Mouse (Mus musculus) stomach, postnatal 0 days (tissue): ENCODE data around the gene Mmp9. TPM values are rescaled to one million over a fixed set of nuclear protein-coding genes. Genes with fewer than 3 reads are reported as not detected.
A peak's percentile ranks its signal among the peaks of the same experiment; 100 is the strongest.

Source experiments
- ATAC-seq: fragments of 200-750 bp; cut with Nextera tagmentation; 2 replicates; pipeline ENCODE4 v1.8.0; 2017; ENCODE audit not compliant: low FRiP score, low TSS enrichment
- DNase-seq: peaks from one replicate; pipeline ENCODE4 v3.0.0-alpha.2; 2016; ENCODE audit warnings: low spot score
- H3K27ac ChIP-seq: fragments of 300-500 bp; sonication (generic); replicated peaks from 2 replicates; pipeline ENCODE4 v1.5.1; 2014; ENCODE audit warnings: mild to moderate bottlenecking, control low read depth
- H3K27me3 ChIP-seq: fragments of 300-500 bp; sonication (generic); 2 replicates; pipeline ENCODE4 v1.6.1; 2014; ENCODE audit warnings: low read length; ENCODE audit not compliant: control insufficient read depth, insufficient read depth
- H3K36me3 ChIP-seq: fragments of 300-500 bp; sonication (generic); 2 replicates; pipeline ENCODE4 v1.6.1; 2014; ENCODE audit warnings: low read length, mixed read lengths; ENCODE audit not compliant: control insufficient read depth, insufficient read depth
- H3K4me1 ChIP-seq: fragments of 300-500 bp; sonication (generic); replicated peaks from 2 replicates; pipeline ENCODE4 v1.6.1; 2014; ENCODE audit warnings: antibody characterized with exemption; ENCODE audit not compliant: control insufficient read depth, insufficient read depth
- H3K4me2 ChIP-seq: fragments of 300-500 bp; sonication (generic); replicated peaks from 2 replicates; pipeline ENCODE4 v1.6.1; 2014; ENCODE audit warnings: low read depth, mild to moderate bottlenecking, control low read depth, moderate library complexity
- H3K4me3 ChIP-seq: fragments of 300-500 bp; sonication (generic); 2 replicates; pipeline ENCODE4 v1.5.1; 2014; ENCODE audit warnings: low read depth, low read length, control low read depth
- H3K9ac ChIP-seq: fragments of 300-500 bp; sonication (generic); 2 replicates; pipeline ENCODE4 v1.6.1; 2014; ENCODE audit warnings: mild to moderate bottlenecking, low read length, control low read depth, mixed read lengths
- H3K9me3 ChIP-seq: fragments of 300-500 bp; sonication (generic); 2 replicates; pipeline ENCODE4 v1.6.1; 2016; ENCODE audit warnings: low read length; ENCODE audit not compliant: control insufficient read depth
- CTCF ChIP-seq: IDR thresholded peaks from 2 replicates; pipeline ENCODE4 v1.5.1; 2016; ENCODE audit warnings: antibody characterized with exemption, low read depth, mild to moderate bottlenecking, moderate library complexity
- EP300 ChIP-seq: optimal IDR thresholded peaks from 2 replicates; pipeline ENCODE3; 2016; ENCODE audit warnings: antibody characterized with exemption
- WGBS: fragments of 180-500 bp; shearing (Covaris S2); extraction: QIAGEN DNeasy Blood & Tissue Kit; methylation state at CpG from one replicate; pipeline ENCODE4 v1.1.7; 2014; 5-methylcytosine and 5-hydroxymethylcytosine counted together
- polyA plus RNA-seq: library from polyadenylated mRNA; unstranded; fragments of >200 nt; fragmentation: Nextera tagmentation; extraction: Ambion mirVana; gene quantifications from 2 replicates; pipeline ENCODE4 v1.2.1, GENCODE M21; 2015

Mmp9 gene
- polyA plus RNA-seq, 1 experiment from 2014 or later = 0.87 TPM

GRCm38 (mm10) chr2:164972646-164973045 is 32.1 kb downstream of the Mmp9 start:
- no peak overlapping the region for H3K4me3 ChIP-seq
- no peak overlapping the region for H3K27ac ChIP-seq
- no peak overlapping the region for H3K9ac ChIP-seq
- no peak for ATAC-seq
- no peaks in the 10 kb centered on the region for H3K4me1 ChIP-seq
- peaks cover 27% of the 10 kb centered on the region for H3K27me3 ChIP-seq
- no peaks in the 10 kb centered on the region for H3K36me3 ChIP-seq
- no peaks in the 10 kb centered on the region for H3K9me3 ChIP-seq
- no peak for DNase-seq
- WGBS = 58% methylated on average over 5 of the region's 5 CpGs
- TF ChIP-seq EP300 = no peak
- TF ChIP-seq CTCF = no peak
- no peak overlapping the region for H3K4me2 ChIP-seq

DNA sequence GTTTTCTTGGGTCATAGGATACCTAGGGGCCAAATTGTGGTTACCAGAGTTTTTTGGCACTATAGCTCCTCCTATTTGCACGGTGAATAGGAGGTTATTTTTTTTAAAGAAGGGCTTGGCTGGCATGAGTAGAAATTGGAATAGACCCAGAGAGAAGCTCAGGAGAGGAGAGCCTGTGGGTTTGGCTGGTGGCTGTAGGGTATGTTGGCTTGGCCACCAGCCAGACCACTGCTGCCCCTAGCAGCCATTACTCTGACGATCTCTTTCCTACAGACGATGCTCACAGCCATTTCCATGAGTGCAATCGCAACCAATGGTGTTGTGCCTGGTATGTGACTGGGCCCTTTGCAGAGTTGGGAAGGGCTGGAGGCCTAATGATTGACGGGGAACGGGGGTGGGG is 35.0 kb downstream of the Mmp9 start:
- no peak overlapping the region for H3K27ac ChIP-seq
- DNase-seq = no peak
- WGBS = 86% methylated on average over 6 of the region's 6 CpGs
- no peaks in the 10 kb centered on the region for H3K36me3 ChIP-seq
- H3K4me2 ChIP-seq = no peak overlapping the region
- no peak for ATAC-seq
- no peak overlapping the region for H3K9ac ChIP-seq
- peaks cover 6% of the 10 kb centered on the region; the same call in 1 of the 2 replicates for H3K27me3 ChIP-seq
- H3K4me3 ChIP-seq = no peak overlapping the region
- no peaks in the 10 kb centered on the region for H3K4me1 ChIP-seq
- H3K9me3 ChIP-seq = no peaks in the 10 kb centered on the region
- TF ChIP-seq CTCF = no peak
- TF ChIP-seq EP300 = no peak

GRCm38 (mm10) chr2:164979749-164980148 is 39.2 kb downstream of the Mmp9 start:
- Histone ChIP-seq H3K27ac (no peak overlapping the region), H3K4me2 (no peak overlapping the region), H3K36me3 (no peaks in the 10 kb centered on the region), H3K4me1 (no peaks in the 10 kb centered on the region), H3K27me3 (no peaks in the 10 kb centered on the region), H3K4me3 (no peak overlapping the region), H3K9me3 (no peaks in the 10 kb centered on the region), H3K9ac (no peak overlapping the region)
- DNase-seq (peak; percentile 63), ATAC-seq (no peak)
- TF ChIP-seq CTCF (no peak), EP300 (no peak)
- 20% methylated on average over 7 of the region's 7 CpGs for WGBS

GRCm38 (mm10) chr2:164985962-164986361 is 45.4 kb downstream of the Mmp9 start:
- Histone ChIP-seq H3K9me3 (no peaks in the 10 kb centered on the region), H3K4me3 (no peak overlapping the region), H3K36me3 (no peaks in the 10 kb centered on the region), H3K27me3 (no peaks in the 10 kb centered on the region), H3K4me1 (no peaks in the 10 kb centered on the region), H3K4me2 (no peak overlapping the region), H3K9ac (no peak overlapping the region), H3K27ac (no peak overlapping the region)
- ATAC-seq (no peak), DNase-seq (no peak)
- TF ChIP-seq EP300 (no peak), CTCF (no peak)
- WGBS = 67% methylated on average over 6 of the region's 6 CpGs

- ATAC-seq (no peak), DNase-seq (no peak)
- no peak overlapping the region for H3K9ac ChIP-seq
- H3K4me2 ChIP-seq = no peak overlapping the region
- no peaks in the 10 kb centered on the region for H3K4me1 ChIP-seq
- H3K36me3 ChIP-seq = no peaks in the 10 kb centered on the region
- H3K27ac ChIP-seq = no peak overlapping the region
- TF ChIP-seq CTCF (no peak), EP300 (no peak)
- no peaks in the 10 kb centered on the region for H3K9me3 ChIP-seq
- no peaks in the 10 kb centered on the region for H3K27me3 ChIP-seq
- 65% methylated on average over 14 of the region's 14 CpGs for WGBS
- no peak overlapping the region for H3K4me3 ChIP-seq
These were observed 45.9 kb downstream of the Mmp9 start for GRCm38 (mm10) chr2:164986371-164987027.

GRCm38 (mm10) chr2:164988777-164989176 is 48.2 kb downstream of the Mmp9 start:
- H3K27ac ChIP-seq = no peak overlapping the region
- H3K4me3 ChIP-seq = no peak overlapping the region
- DNase-seq (no peak), ATAC-seq (no peak)
- no peak for TF ChIP-seq CTCF
- no peak for TF ChIP-seq EP300
- H3K4me2 ChIP-seq = no peak overlapping the region
- no peaks in the 10 kb centered on the region for H3K4me1 ChIP-seq
- no peaks in the 10 kb centered on the region for H3K9me3 ChIP-seq
- no peaks in the 10 kb centered on the region for H3K27me3 ChIP-seq
- 57% methylated on average over 13 of the region's 13 CpGs for WGBS
- no peaks in the 10 kb centered on the region for H3K36me3 ChIP-seq
- H3K9ac ChIP-seq = no peak overlapping the region
